Mouse (Mus musculus): ENCODE results near the gene Isoc2b. TPM values are rescaled to one million over a fixed set of nuclear protein-coding genes. Genes with fewer than 3 reads are reported as not detected.

Gene Isoc2b
- total RNA-seq, 2 experiments from 2014 or later: 2.0 to 3.4 TPM

GRCm38 (mm10) chr7:4795767-4796433 lies 74.2 kb downstream of the Isoc2b start:
- DNase-seq (ENCODE audit: extremely low spot score in 1 of 2, low spot score in 2 of 2): peak in 1 of 2 experiments; percentile 13
- intact Hi-C loops (cut with DNase I): loop anchor here (5.0 kb wide), 1 partner anchor 239 kb away; no protein-coding TSS in a partner anchor

Other genes with a start within 250 kb of the Isoc2b start
- gene Tmem86b, start 238.8 kb downstream of the Isoc2b start, total RNA-seq (2021): 10 to 100 TPM; 11.8 to 12.2 TPM
- gene Ppp6r1, start 211.2 kb downstream of the Isoc2b start, total RNA-seq (2021): 100 to 1,000 TPM; 107 to 111 TPM
- 100 to 1,000 TPM; 111 to 114 TPM for gene Hspbp1, start 185.2 kb downstream of the Isoc2b start, total RNA-seq (2021)
- 100 to 1,000 TPM; 312 to 319 TPM for gene Brsk1, start 179.7 kb downstream of the Isoc2b start, total RNA-seq (2021)
- gene Tmem150b, start 145.0 kb downstream of the Isoc2b start, total RNA-seq (2021): not detected
- gene Kmt5c, start 130.1 kb downstream of the Isoc2b start, total RNA-seq (2021): 10 to 100 TPM; 39.5 to 42.0 TPM
- gene Cox6b2, start 117.2 kb downstream of the Isoc2b start, total RNA-seq (2021): 1 to 10 TPM; 6.9 to 8.7 TPM
- not detected for gene Fam71e2, start 99.0 kb downstream of the Isoc2b start, total RNA-seq (2021)
- gene Il11, start 87.4 kb downstream of the Isoc2b start, total RNA-seq (2021): 1 to 10 TPM in 1 of 2 experiments, under 1 TPM in 1; 0.73 to 1.1 TPM
- not detected for gene Tmem190, start 87.3 kb downstream of the Isoc2b start, total RNA-seq (2021)
- 1 to 10 TPM; 4.1 to 5.2 TPM for gene Tmem238, start 80.6 kb downstream of the Isoc2b start, total RNA-seq (2021)
- 100 to 1,000 TPM; 484 to 532 TPM for gene Rpl28, start 77.4 kb downstream of the Isoc2b start, total RNA-seq (2021)
- 100 to 1,000 TPM; 145 to 159 TPM for gene Ube2s, start 57.7 kb downstream of the Isoc2b start, total RNA-seq (2021)
- 100 to 1,000 TPM; 104 to 111 TPM for gene Shisa7, start 25.6 kb downstream of the Isoc2b start, total RNA-seq (2021)
- 1 to 10 TPM; 6.4 to 6.8 TPM for gene Isoc2a, start 6.9 kb upstream of the Isoc2b start, total RNA-seq (2021)
- gene Gm36210, start 36.3 kb upstream of the Isoc2b start, total RNA-seq (2021): under 1 TPM; 0.26 to 0.36 TPM
- gene Zfp628, start 45.0 kb upstream of the Isoc2b start, total RNA-seq (2021): 10 to 100 TPM; 15.2 to 15.3 TPM
- gene Nat14, start 51.8 kb upstream of the Isoc2b start, total RNA-seq (2021): 10 to 100 TPM; 70.1 to 72.6 TPM
- 1 to 10 TPM; 2.4 to 2.6 TPM for gene Ssc5d, start 55.5 kb upstream of the Isoc2b start, total RNA-seq (2021)
- not detected for gene Sbk2, start 94.1 kb upstream of the Isoc2b start, total RNA-seq (2021)
- under 1 TPM; 0.24 to 0.32 TPM for gene Sbk3, start 100.9 kb upstream of the Isoc2b start, total RNA-seq (2021)
- gene Zfp579, start 125.9 kb upstream of the Isoc2b start, total RNA-seq (2021): 10 to 100 TPM; 29.7 to 33.6 TPM
- 1 to 10 TPM; 4.0 to 4.4 TPM for gene Zfp524, start 144.2 kb upstream of the Isoc2b start, total RNA-seq (2021)
- 10 to 100 TPM; 22.0 to 23.7 TPM for gene Fiz1, start 144.4 kb upstream of the Isoc2b start, total RNA-seq (2021)
- not detected for gene Gm44973, start 145.2 kb upstream of the Isoc2b start, total RNA-seq (2021)
- gene Zfp865, start 150.1 kb upstream of the Isoc2b start, total RNA-seq (2021): 10 to 100 TPM; 35.4 to 36.5 TPM
- 10 to 100 TPM; 59.7 to 59.9 TPM for gene Ccdc106, start 150.3 kb upstream of the Isoc2b start, total RNA-seq (2021)
- not detected for gene 4632433K11Rik, start 163.9 kb upstream of the Isoc2b start, total RNA-seq (2021)
- 1 to 10 TPM; 4.1 to 4.8 TPM for gene Zfp784, start 168.2 kb upstream of the Isoc2b start, total RNA-seq (2021)
- gene Zfp580, start 181.3 kb upstream of the Isoc2b start, total RNA-seq (2021): 10 to 100 TPM; 68.9 to 71.0 TPM
- gene U2af2, start 191.9 kb upstream of the Isoc2b start, total RNA-seq (2021): 100 to 1,000 TPM; 170 to 172 TPM
- 100 to 1,000 TPM; 387 to 408 TPM for gene Epn1, start 210.0 kb upstream of the Isoc2b start, total RNA-seq (2021)
- not detected for gene Rfpl4, start 246.7 kb upstream of the Isoc2b start, total RNA-seq (2021)

Data from left cerebral cortex, postnatal 10 days (tissue).